Mouse (Mus musculus): ENCODE measurements around the gene Sipa1l1.

Sipa1l1 gene

GRCm38 (mm10) chr12:82213056-82213455 is 43.9 kb downstream of the Sipa1l1 start:
- DNase-seq, result no peak

DNA sequence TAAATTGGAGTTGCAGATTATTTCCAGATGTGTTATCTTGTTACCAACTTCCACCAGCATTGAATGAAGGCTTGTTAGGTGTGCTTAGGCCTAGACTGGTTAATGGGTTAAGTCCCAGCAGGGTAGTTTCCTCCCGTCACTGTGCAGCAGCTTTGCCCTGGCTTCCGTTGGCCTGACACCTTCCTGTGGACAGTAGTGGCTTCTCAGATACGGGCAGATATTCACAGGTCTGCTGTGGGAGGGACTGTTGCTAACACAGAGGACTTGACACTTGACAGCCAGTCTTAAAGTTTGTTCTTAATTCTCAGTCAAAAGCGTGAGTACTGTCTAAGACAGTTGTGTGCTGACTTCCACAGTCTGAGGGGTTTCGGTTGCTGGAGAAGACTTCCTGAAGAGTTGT is 45.8 kb downstream of the Sipa1l1 start:
- DNase-seq, result no peak

DNA sequence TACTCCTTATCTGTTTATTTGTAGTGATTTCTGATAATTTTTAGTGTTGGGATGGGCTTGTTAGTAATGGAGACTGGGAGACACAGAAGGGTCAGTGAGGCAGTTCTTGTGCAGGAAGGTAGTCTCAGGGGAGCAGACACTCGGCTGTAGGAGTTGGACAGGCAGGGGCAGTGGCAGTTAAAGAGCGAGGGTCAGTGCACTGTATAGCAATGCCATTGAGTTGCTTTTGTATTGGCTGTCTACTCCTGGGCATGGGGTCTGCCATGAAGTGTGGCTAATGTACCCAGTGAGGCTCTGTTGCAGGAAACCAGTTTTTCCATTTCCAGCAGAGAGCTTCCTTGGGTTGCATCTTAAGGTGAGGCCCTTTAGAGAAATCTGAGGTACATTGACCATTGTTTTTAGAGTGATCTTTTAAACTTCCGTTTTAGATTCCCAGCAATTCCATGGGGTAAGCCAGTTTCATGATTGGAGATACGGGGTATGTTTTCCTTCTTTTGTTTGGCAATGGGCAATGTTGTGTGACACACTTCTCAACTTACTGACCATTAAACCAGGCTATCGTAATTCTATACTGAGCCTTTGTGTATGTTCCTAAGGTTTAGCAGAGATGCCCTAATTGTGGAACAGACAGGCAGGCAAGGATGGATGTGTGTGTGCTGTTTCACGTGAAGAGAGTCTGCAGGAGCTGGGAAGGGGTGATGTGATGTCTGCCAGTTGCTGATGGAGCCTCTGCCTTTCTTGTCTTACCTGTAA is 47.9 kb downstream of the Sipa1l1 start:
- no peak for DNase-seq

GRCm38 (mm10) chr12:82218201-82218600 is 49.1 kb downstream of the Sipa1l1 start:
- peak in 1 of 2 experiments; percentile 11 for DNase-seq

GRCm38 (mm10) chr12:82220367-82221089 is 51.4 kb downstream of the Sipa1l1 start:
- peak; percentile 42 to 61 for DNase-seq

- no peak for DNase-seq
These were observed 54.2 kb downstream of the Sipa1l1 start for GRCm38 (mm10) chr12:82223126-82223815.

DNA sequence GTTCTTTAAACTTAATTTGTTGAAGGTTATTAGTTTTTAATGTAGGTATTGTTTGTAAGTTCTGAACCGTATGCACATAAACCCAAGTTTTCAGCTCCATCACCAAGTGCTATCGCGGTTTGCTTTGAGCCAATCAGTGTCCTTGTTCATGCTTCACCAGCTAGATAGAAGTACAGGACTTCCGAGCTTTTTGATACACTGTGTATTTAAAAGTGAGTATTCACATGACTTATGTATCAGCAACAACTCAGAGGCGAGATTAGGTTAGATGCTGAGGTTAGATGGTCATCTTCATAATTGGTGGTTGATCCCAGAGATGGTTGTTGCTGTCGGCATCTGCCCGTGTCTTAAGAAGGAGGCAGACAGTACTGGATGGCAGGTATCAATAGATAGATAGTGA is 55.7 kb downstream of the Sipa1l1 start:
- no peak for DNase-seq

DNA sequence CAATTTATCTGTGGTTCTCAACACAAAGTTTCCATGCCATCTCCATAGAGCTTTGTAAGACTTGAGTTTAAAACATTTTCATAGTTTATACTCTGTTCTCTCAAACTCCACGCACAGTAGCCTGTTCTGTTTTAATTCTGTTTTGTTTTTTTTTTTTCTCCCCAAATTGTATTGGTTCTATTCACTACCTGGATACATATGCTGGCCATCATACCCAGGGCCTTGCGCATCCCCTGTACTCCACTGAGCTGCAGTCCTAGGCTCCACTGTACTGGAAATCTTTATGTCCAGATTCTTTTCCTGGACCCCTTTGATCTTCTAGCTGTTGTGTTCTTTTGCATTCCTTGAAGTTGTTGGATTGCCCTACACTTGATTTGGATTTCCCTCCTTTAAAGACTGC is 56.2 kb downstream of the Sipa1l1 start:
- no peak for DNase-seq

GRCm38 (mm10) chr12:82225751-82226228 is 56.7 kb downstream of the Sipa1l1 start:
- DNase-seq, result no peak

DNA sequence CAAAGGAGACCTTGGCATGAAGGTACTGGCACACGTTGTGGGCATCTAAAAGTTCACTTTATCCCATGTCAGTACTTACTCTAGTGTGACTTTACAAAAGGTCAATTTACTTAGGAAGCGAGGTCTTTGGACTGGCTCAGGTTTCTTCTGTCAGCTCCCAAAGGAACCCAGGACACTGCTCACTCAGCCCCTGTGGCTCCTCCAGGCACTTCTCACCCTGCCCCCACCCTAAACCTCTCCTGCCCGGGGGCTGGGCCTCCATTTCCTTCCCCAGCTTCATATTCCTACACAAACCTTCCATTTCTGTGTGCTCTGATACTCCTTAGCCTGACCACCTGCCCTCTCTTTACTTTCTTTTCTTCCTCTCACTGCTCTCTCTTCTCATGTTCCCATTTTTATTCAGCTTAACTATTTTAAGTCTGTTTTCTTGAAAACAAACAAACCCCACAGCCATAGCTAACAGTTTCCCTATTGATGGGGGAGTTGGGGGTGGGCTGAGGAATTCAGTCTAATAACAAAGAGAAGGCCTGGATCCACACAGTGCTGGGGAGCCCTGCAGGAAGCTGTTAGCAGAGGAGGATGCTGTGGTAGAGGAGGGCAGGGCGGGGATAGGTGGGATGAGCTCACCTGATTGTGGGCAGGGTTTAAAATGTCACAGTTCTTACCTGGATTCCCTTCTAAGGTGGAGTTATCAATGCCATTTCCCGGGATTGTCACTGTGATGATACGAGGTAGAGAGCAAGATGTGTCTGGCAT is 57.4 kb downstream of the Sipa1l1 start:
- no peak for DNase-seq

GRCm38 (mm10) chr12:82230127-82230526 is 61.0 kb downstream of the Sipa1l1 start:
- DNase-seq, result no peak

GRCm38 (mm10) chr12:82231191-82231590 is 62.1 kb downstream of the Sipa1l1 start:
- DNase-seq, result peak in 1 of 2 experiments; percentile 32

DNA sequence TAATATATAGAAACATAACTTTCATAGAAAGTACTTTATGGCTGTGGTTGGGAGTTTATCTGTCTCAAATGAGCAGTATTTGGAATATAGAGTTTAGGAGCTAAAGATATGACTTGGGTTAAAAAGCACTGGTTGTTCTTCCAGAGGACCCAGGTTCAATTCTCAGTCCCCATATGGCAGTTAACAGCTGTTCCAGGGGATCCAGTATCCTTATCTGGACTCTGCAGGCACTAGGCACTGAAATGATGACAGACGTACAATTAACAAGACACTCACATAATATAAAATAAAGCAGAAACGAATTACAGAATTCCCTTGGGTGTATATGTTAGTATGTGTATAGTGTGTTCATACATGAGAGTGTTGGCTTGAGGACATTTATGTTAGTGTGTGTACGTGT is 64.1 kb downstream of the Sipa1l1 start:
- DNase-seq, result no peak

- DNase-seq, result no peak
These were observed 65.5 kb downstream of the Sipa1l1 start for GRCm38 (mm10) chr12:82234463-82235223.

- no peak for DNase-seq
These were observed 68.0 kb downstream of the Sipa1l1 start for GRCm38 (mm10) chr12:82237095-82237494.

DNA sequence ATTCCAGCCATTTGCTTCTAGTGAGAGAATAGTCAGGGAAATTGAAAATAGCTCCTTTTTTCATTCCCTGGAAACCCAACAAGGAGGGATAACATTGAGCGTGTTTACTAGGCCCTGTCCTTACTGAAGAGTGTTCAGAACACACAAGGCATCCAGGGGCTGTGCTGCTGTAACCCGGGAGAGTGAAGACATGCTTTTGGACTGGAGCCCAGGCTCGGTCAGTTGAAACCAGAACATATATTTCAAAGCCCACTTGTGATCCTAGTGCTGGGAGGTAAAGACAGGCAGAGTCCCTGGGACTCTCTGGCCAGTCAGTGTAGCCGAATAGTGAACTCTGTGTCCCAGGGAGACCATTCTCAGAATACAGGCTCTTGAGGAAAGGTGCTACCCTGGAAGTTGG is 68.8 kb downstream of the Sipa1l1 start:
- DNase-seq, result peak; percentile 51 to 63

- DNase-seq, result no peak
These were observed 71.6 kb downstream of the Sipa1l1 start for GRCm38 (mm10) chr12:82240674-82241073.

GRCm38 (mm10) chr12:82245219-82245618 is 76.1 kb downstream of the Sipa1l1 start:
- no peak for DNase-seq

DNA sequence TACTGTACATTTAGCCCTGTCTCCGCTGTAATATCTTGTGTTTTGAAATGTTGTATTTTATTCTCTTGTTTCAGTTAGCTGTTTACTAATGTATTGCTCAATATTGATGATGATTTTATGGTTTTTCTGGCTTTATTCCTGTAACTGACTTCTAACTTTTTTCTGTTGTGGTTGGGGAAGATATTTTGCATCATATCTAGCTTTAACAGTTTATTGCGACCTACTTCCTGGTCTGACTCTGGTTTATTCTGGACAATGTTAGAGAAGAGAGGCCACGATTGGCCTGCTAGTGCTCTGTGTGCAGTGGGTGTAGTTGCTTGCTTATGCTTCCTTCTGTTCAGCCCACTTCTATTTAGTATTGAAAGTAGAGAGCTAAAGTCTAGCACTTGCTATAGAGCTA is 77.3 kb downstream of the Sipa1l1 start:
- no peak for DNase-seq

GRCm38 (mm10) chr12:82247371-82248258 is 78.5 kb downstream of the Sipa1l1 start:
- no peak for DNase-seq

- DNase-seq, result no peak
These were observed 79.4 kb downstream of the Sipa1l1 start for GRCm38 (mm10) chr12:82248501-82248900.

Measured in kidney, postnatal 4 days (tissue).